Mouse (Mus musculus) liver, postnatal 0 days (tissue): ENCODE data around the gene Itgb7. TPM values are rescaled to one million over a fixed set of nuclear protein-coding genes. Genes with fewer than 3 reads are reported as not detected.

Experiments
- ATAC-seq: fragments of 200-750 bp; cut with Nextera tagmentation; 2 replicates; pipeline ENCODE4 v1.8.0; 2017; ENCODE audit warnings: mild to moderate bottlenecking, moderate library complexity
- DNase-seq: peaks from one replicate; pipeline ENCODE4 v3.0.0-alpha.2; 2016
- H3K27ac ChIP-seq: fragments of 300-500 bp; sonication (generic); 2 replicates; pipeline ENCODE4 v1.5.1; 2014; ENCODE audit warnings: antibody characterized with exemption, moderate library complexity, mild to moderate bottlenecking, low read depth
- H3K27me3 ChIP-seq: fragments of 300-500 bp; sonication (generic); 2 replicates; pipeline ENCODE4 v1.6.1; 2014; ENCODE audit warnings: low read length, control low read depth, mixed read lengths; ENCODE audit not compliant: insufficient read depth
- H3K36me3 ChIP-seq: fragments of 300-500 bp; sonication (generic); replicated peaks from 2 replicates; pipeline ENCODE4 v1.6.1; 2014; ENCODE audit warnings: mild to moderate bottlenecking, control low read depth, low read length, moderate library complexity, mixed read lengths; ENCODE audit not compliant: insufficient read depth
- H3K4me1 ChIP-seq: fragments of 300-500 bp; sonication (generic); 2 replicates; pipeline ENCODE4 v1.6.1; 2014; ENCODE audit warnings: antibody characterized with exemption, mild to moderate bottlenecking, control low read depth; ENCODE audit not compliant: insufficient read depth
- H3K4me2 ChIP-seq: fragments of 300-500 bp; sonication (generic); 2 replicates; pipeline ENCODE4 v1.6.1; 2014; ENCODE audit warnings: low read depth, mild to moderate bottlenecking, low read length, moderate library complexity, mixed read lengths
- H3K4me3 ChIP-seq: fragments of 300-500 bp; sonication (generic); 2 replicates; pipeline ENCODE4 v1.5.1; 2014; ENCODE audit warnings: low read depth, low read length
- H3K9ac ChIP-seq: fragments of 300-500 bp; sonication (generic); replicated peaks from 2 replicates; pipeline ENCODE4 v1.6.1; 2014; ENCODE audit warnings: mild to moderate bottlenecking, moderate library complexity
- H3K9me3 ChIP-seq: fragments of 300-500 bp; sonication (generic); 2 replicates; pipeline ENCODE4 v1.6.1; 2016; ENCODE audit warnings: mild to moderate bottlenecking, control low read depth, low read length, mixed read lengths
- CTCF ChIP-seq: sonication (generic); IDR thresholded peaks from 2 replicates; pipeline ENCODE4 v1.5.1; 2016; ENCODE audit warnings: antibody characterized with exemption, low read depth
- EP300 ChIP-seq: IDR thresholded peaks from 2 replicates; pipeline ENCODE4 v1.6.1; 2016; ENCODE audit warnings: antibody characterized with exemption, low read depth, mild to moderate bottlenecking
- WGBS: fragments of 180-500 bp; shearing (Covaris S2); extraction: QIAGEN DNeasy Blood & Tissue Kit; methylation state at CpG from one replicate; pipeline ENCODE4 v1.1.7; 2014; ENCODE audit not compliant: insufficient replicate concordance; 5-methylcytosine and 5-hydroxymethylcytosine counted together
- polyA plus RNA-seq: library from polyadenylated mRNA; unstranded; fragments of >200 nt; fragmentation: Nextera tagmentation; extraction: Ambion mirVana; gene quantifications from 2 replicates; pipeline ENCODE4 v1.2.1, GENCODE M21; 2015

Itgb7 gene
- polyA plus RNA-seq, 1 experiment from 2014 or later, result 8.6 TPM

DNA sequence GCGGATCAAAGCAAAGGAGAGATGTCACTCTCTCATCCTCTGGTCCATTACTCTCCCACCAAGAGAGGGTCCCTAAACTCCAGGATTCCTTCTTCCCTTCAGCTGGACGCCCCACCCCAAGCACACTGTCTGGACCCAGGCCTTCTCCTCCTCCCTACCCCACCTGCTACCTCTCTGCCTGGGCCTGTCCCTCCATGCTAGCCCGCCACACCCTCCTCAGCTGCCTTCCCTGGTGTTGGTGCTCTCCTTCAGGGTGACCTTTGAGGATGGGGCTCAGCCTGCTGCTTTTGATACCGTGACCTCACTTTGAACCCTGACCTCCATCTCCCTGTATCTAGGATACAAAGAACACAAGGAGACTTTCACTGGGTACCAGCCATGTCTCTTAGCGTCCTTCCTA, 18.8 kb upstream of the Itgb7 start:
- ATAC-seq (no peak), DNase-seq (no peak)
- WGBS, result 70% methylated on average over 5 of the region's 5 CpGs
- H3K9me3 ChIP-seq, result no peaks in the 10 kb centered on the region
- peaks cover 11% of the 10 kb centered on the region for H3K4me1 ChIP-seq
- H3K36me3 ChIP-seq, result no peaks in the 10 kb centered on the region
- H3K4me3 ChIP-seq, result no peak overlapping the region
- H3K4me2 ChIP-seq, result no peak overlapping the region
- H3K27ac ChIP-seq, result no peak overlapping the region
- TF ChIP-seq EP300 (no peak), CTCF (no peak)
- peaks cover 66% of the 10 kb centered on the region for H3K27me3 ChIP-seq
- H3K9ac ChIP-seq, result no peak overlapping the region

DNA sequence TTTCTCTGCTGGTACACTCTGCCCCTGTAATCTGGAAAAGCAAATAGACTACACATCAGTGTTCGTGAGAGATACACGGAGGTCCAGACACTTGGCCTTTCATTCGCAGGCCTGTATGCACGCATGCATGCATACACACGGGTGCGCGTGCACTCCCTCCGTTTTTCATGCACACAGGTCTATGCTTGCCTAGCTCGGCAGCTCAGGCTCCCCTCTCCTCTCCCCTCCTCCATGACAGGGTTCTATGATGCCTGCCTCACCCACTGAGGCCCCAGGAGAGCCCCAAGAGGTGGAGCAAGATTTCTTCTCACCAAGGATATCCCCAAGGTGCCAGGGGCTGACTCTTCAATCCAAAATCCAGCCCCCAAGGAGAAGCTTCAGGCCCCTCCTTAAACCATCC, 18.2 kb upstream of the Itgb7 start:
- Histone ChIP-seq H3K9me3 (no peaks in the 10 kb centered on the region), H3K4me1 (peaks cover 12% of the 10 kb centered on the region), H3K27ac (no peak overlapping the region), H3K27me3 (peaks cover 68% of the 10 kb centered on the region), H3K36me3 (no peaks in the 10 kb centered on the region), H3K4me3 (no peak overlapping the region), H3K4me2 (no peak overlapping the region), H3K9ac (no peak overlapping the region)
- no peak for TF ChIP-seq CTCF
- no peak for TF ChIP-seq EP300
- DNase-seq (no peak), ATAC-seq (no peak)
- 54% methylated on average over 9 of the region's 9 CpGs for WGBS

DNA sequence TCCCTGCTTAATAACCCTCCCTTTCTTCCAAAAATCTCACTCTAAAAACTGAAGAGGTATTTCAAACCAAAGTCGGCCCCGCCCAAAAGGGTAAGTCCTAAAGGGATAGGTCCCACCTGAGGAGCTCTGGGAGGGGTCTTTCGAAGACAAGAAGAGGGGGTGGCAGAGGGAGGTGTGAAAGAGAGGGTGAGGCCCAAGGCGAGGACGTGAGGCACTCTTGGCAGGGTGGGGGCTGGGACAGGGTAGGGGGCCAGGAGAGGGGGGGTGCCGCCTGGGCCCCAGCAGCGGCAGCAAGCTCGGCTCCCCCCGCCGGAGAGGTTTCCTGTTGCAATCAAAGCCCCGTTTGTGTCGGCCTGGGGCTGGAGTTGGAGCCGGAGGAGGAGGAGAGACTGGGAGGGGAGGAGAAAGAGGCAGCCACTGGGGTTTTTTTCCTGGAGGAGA, 17.5 kb upstream of the Itgb7 start:
- TF ChIP-seq EP300, result no peak
- ATAC-seq (no peak), DNase-seq (no peak)
- H3K9me3 ChIP-seq, result no peaks in the 10 kb centered on the region
- no peaks in the 10 kb centered on the region for H3K36me3 ChIP-seq
- no peak overlapping the region for H3K4me3 ChIP-seq
- WGBS, result 7% methylated on average over 12 of the region's 13 CpGs
- H3K27me3 ChIP-seq, result peaks cover 70% of the 10 kb centered on the region
- H3K9ac ChIP-seq, result no peak overlapping the region
- H3K27ac ChIP-seq, result peak overlapping the region; percentile 34; the same call in 1 of the 2 replicates
- peak overlapping the region; percentile 38; the same call in 1 of the 2 replicates for H3K4me2 ChIP-seq
- H3K4me1 ChIP-seq, result peaks cover 14% of the 10 kb centered on the region

DNA sequence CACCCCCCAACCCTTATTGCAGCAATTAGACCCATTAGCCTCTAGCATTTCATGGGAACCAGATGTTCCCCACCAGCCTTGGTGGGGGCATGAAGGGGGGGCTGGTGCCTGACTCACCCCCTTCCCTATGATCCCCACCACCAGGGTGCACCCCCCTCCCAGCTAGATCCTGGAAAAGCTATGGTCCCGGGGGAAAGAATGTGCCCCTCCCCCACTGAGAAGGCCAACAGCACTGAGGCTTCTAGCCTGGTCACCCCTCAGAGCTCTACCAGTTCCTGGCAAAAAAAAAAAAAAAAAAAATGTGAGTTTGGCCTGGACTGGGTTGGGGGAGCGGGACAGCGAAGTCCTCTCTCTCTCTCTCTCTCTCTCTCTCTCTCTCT, 17.1 kb upstream of the Itgb7 start:
- Histone ChIP-seq H3K9ac (no peak overlapping the region), H3K4me2 (no peak overlapping the region), H3K9me3 (no peaks in the 10 kb centered on the region), H3K4me3 (no peak overlapping the region), H3K27ac (0 out of 2 replicates have a peak overlapping the region, but pooled peaks have one; percentile 88), H3K27me3 (peaks cover 67% of the 10 kb centered on the region), H3K36me3 (no peaks in the 10 kb centered on the region), H3K4me1 (peaks cover 19% of the 10 kb centered on the region)
- DNase-seq, result no peak
- no peak for TF ChIP-seq EP300
- TF ChIP-seq CTCF, result no peak
- 23% methylated on average over 3 of the region's 3 CpGs for WGBS
- no peak for ATAC-seq

DNA sequence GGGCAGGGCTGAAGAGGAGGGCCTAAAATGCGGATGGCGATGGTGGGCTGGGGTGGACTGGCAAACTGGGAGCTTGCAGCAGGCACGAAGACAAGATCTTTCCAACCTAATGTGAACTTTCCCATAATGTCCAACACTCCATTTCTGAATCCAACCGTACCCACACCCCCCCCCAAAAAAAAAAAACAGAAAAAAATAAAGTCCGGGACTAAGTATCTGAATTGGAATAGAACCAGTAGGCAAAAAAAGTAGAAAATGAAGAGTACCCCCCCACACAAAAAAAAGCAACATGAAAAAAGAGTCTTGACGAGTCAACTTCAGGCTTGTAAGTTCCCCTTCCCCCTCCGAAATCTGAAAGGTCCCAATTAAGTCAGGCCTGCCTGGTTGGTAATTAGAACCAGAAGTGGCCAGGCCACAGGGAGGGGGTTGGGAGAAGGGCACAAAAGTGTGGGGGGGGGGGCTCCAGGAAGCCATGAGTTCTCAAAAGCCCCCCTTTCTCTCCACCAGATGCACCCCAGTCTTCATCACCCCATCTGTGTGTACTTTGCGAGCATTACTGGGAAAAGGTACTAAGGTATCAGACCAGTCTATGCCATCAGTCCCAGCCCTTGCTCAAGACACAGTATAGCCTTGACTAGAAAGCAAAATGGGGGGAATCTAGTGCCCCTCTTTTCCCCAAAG, 16.5 kb upstream of the Itgb7 start:
- Histone ChIP-seq H3K4me3 (peak overlapping the region; percentile 63), H3K27me3 (peaks cover 66% of the 10 kb centered on the region), H3K4me2 (peak overlapping the region; percentile 96), H3K36me3 (no peaks in the 10 kb centered on the region), H3K4me1 (peaks cover 24% of the 10 kb centered on the region), H3K9me3 (no peaks in the 10 kb centered on the region), H3K27ac (peak overlapping the region; percentile 88), H3K9ac (peak overlapping the region; percentile 62)
- 10% methylated on average over 8 of the region's 8 CpGs for WGBS
- DNase-seq, result no peak
- no peak for ATAC-seq
- TF ChIP-seq CTCF (no peak), EP300 (no peak)

DNA sequence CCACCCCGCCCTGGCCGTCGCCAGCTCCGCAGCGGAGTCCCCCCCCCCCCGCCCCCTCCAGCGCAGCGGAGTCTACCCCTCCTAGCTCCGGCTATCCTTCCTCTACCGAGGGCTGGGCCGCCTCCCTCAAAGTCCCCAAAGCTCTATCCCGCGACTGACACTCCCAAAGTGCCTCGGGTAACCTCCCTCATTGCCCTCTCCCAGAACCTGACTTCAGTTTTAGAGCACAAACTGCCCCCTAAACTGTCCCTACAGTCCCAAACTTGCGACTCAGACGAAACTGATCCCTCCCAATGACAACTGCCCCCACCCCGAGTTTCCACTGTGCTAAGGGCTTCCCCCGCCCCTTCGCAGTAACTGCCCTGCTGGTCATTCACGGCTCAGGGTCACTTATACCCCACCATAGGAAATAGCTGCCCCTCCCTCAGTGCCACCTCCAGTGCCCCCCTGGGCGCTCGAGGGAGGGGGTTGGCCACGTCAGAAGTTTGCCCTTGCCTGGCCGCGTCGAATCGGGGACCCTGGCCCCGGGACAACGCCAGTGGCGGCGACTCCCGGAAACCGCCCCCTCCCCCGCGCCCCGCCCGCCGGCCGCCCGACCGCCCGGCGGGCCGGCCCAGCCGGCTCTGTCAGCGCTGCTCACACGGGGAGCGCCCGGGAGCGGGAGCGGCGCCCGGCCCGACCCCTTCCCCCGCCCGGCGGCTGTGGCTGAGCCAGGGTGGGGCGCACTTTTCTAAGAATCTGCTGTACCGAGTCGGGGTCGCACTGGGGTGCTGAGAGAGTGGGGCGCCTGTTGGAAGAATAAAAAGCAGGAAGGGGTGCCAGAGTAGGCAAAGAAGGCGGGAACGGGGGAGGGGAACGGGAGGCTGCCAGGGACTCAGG, 15.7 kb upstream of the Itgb7 start:
- TF ChIP-seq CTCF (no peak), EP300 (no peak)
- ATAC-seq, result peak; percentile 58
- Histone ChIP-seq H3K27me3 (peaks cover 64% of the 10 kb centered on the region), H3K4me1 (peaks cover 32% of the 10 kb centered on the region), H3K36me3 (no peaks in the 10 kb centered on the region), H3K9ac (peak overlapping the region; percentile 62), H3K4me2 (peak overlapping the region; percentile 96), H3K27ac (peak overlapping the region; percentile 88), H3K4me3 (peak overlapping the region; percentile 63), H3K9me3 (no peaks in the 10 kb centered on the region)
- peak; percentile 66 for DNase-seq
- 1% methylated on average over 46 of the region's 65 CpGs for WGBS
